Mouse (Mus musculus) frontal cortex, adult (tissue): Measurements from ENCODE around the gene Atp6v1c2.

Experiments used
- ATAC-seq: cut with Nextera tagmentation; 2 replicates; pipeline ENCODE4 v1.9.2; 2017; ENCODE audit warnings: mild to moderate bottlenecking, moderate library complexity, mixed read lengths; ENCODE audit not compliant: low TSS enrichment

The Atp6v1c2 gene

GRCm38 (mm10) chr12:17324549-17325470, 4.3 kb downstream of the Atp6v1c2 start:
- ATAC-seq, result peak; percentile 64

- no peak for ATAC-seq
These were observed 10.7 kb downstream of the Atp6v1c2 start for GRCm38 (mm10) chr12:17318453-17318852.

- no peak for ATAC-seq
These were observed 11.2 kb downstream of the Atp6v1c2 start for GRCm38 (mm10) chr12:17317970-17318369.

- ATAC-seq, result no peak
These were observed 13.1 kb downstream of the Atp6v1c2 start for GRCm38 (mm10) chr12:17316096-17316495.

- no peak for ATAC-seq
These were observed 18.0 kb downstream of the Atp6v1c2 start for GRCm38 (mm10) chr12:17310852-17311839.

GRCm38 (mm10) chr12:17308246-17308645, 20.9 kb downstream of the Atp6v1c2 start:
- ATAC-seq, result no peak

- ATAC-seq, result no peak
These were observed 23.7 kb downstream of the Atp6v1c2 start for GRCm38 (mm10) chr12:17305445-17305844.

GRCm38 (mm10) chr12:17299902-17300301, 29.3 kb downstream of the Atp6v1c2 start:
- ATAC-seq, result no peak

GRCm38 (mm10) chr12:17296899-17297298, 32.3 kb downstream of the Atp6v1c2 start:
- no peak for ATAC-seq

- no peak for ATAC-seq
These were observed 38.6 kb downstream of the Atp6v1c2 start for GRCm38 (mm10) chr12:17290569-17290968.

- ATAC-seq, result no peak
These were observed 39.2 kb downstream of the Atp6v1c2 start for GRCm38 (mm10) chr12:17289913-17290312.

- ATAC-seq, result no peak
These were observed 40.1 kb downstream of the Atp6v1c2 start for GRCm38 (mm10) chr12:17289060-17289459.

- no peak for ATAC-seq
These were observed 40.7 kb downstream of the Atp6v1c2 start for GRCm38 (mm10) chr12:17288496-17288895.

- no peak for ATAC-seq
These were observed 55.3 kb downstream of the Atp6v1c2 start for GRCm38 (mm10) chr12:17273841-17274240.

- ATAC-seq, result no peak
These were observed 57.9 kb downstream of the Atp6v1c2 start for GRCm38 (mm10) chr12:17271272-17271671.

GRCm38 (mm10) chr12:17267316-17267715, 61.8 kb downstream of the Atp6v1c2 start:
- ATAC-seq, result no peak

- peak; percentile 58; the same call in 1 of the 2 replicates for ATAC-seq
These were observed 62.5 kb downstream of the Atp6v1c2 start for GRCm38 (mm10) chr12:17266673-17266990.

GRCm38 (mm10) chr12:17265971-17266672, 63.0 kb downstream of the Atp6v1c2 start, which contains the start of gene Pdia6:
Pdia6 (plus strand) TSS chr12:17266545.
- ATAC-seq, result peak; percentile 96

- ATAC-seq, result no peak
These were observed 64.3 kb downstream of the Atp6v1c2 start for GRCm38 (mm10) chr12:17264826-17265225.

GRCm38 (mm10) chr12:17263881-17264280, 65.3 kb downstream of the Atp6v1c2 start:
- ATAC-seq, result no peak

GRCm38 (mm10) chr12:17261005-17261404, 68.2 kb downstream of the Atp6v1c2 start:
- ATAC-seq, result no peak

GRCm38 (mm10) chr12:17258431-17258830, 70.7 kb downstream of the Atp6v1c2 start:
- ATAC-seq, result no peak
